Mouse (Mus musculus): ENCODE measurements around the gene Serpine1.

The Serpine1 gene

GRCm38 (mm10) chr5:137096037-137096436 is 24.0 kb upstream of the Serpine1 start:
- peak; percentile 40 to 71 for DNase-seq (ENCODE audit: low spot score in 2 of 2)

DNA sequence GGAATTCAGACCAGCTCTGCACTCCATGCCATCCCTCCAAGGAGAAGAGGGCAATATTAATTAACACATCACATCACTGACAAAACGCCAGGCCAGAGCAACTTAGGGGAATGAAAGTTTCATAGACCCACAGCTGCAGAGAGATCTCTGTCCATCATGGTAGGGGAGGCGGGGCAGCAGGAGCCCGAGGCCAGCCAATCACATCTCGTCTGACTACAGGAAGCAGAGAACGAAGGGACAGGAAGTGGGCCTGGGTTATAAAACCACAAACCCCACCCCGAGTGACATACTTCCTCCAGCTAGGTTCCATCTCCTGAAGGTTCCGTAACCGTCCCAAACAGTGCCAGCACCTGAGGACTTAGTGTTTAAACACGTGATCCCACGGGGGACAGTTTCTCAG is 23.1 kb upstream of the Serpine1 start:
- no peak for DNase-seq (ENCODE audit: low spot score in 2 of 2)

- no peak for DNase-seq (ENCODE audit: low spot score in 2 of 2)
These were observed 21.7 kb upstream of the Serpine1 start for GRCm38 (mm10) chr5:137093720-137094119.

GRCm38 (mm10) chr5:137091560-137091959 is 19.5 kb upstream of the Serpine1 start:
- DNase-seq (ENCODE audit: low spot score in 2 of 2), result no peak

GRCm38 (mm10) chr5:137090870-137091269 is 18.8 kb upstream of the Serpine1 start:
- no peak for DNase-seq (ENCODE audit: low spot score in 2 of 2)

DNA sequence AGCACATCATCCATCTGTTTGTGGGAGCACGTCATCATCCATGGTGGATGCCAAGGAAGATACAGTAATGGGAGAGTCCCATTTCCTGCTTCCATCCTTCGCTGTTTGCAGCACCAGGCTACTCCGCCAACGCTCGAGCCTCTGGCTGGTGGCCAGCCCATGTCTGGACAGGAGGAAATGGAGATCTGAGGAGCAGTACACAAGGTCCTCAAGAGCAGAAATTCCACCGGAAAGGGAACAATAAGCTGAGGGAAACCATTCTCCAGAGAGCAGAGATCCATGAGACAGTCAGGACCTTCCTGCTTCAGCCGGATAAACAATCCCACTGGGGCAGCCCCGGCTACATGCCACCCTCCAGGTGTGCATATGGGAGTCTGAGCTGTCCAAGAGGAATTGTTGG is 15.3 kb upstream of the Serpine1 start:
- DNase-seq (ENCODE audit: low spot score in 2 of 2), result no peak

GRCm38 (mm10) chr5:137085731-137086130 is 13.7 kb upstream of the Serpine1 start:
- DNase-seq (ENCODE audit: low spot score in 2 of 2), result no peak

DNA sequence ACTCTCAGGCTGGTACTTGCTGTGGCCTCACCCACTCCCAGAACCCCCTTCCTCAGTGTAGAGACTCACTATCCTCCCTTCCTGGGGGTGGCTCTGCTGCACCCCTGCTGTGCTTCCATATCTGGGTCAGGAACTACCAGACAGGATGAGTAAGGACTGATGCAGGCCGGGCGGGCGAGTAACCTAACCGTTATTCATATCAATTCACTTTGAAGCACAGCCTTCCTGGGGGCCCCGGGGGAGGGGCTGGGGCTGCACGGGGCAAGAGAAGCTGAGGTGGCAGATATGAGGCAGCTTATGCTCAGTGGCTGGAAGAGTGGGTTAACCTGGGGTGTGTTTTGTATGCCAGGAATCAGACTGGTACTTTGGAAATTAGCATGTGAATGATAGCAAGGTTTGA is 13.0 kb upstream of the Serpine1 start:
- no peak for DNase-seq (ENCODE audit: low spot score in 2 of 2)

DNA sequence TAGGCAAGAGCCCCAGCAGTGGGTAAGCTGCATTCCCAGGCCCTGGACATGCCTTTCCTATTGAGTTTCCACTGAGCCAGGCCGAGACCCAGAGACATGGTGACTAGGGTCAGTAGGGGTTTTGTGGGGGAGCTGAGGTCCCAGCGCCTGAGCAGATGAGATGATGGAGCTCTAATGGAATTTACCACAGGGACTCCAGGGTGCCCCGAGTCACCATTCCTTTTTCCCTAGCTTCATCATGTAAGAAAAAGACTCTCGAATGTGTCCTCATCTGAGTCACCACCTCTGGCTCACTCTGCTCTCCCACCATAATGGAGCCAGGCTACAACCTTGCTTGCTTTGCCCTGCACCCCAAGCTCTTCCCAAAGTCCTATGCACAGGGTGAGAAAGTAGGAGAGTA is 11.0 kb upstream of the Serpine1 start:
- DNase-seq (ENCODE audit: low spot score in 2 of 2), result no peak

- no peak for DNase-seq (ENCODE audit: low spot score in 2 of 2)
These were observed 7.8 kb upstream of the Serpine1 start for GRCm38 (mm10) chr5:137079849-137080248.

GRCm38 (mm10) chr5:137078616-137079015 is 6.5 kb upstream of the Serpine1 start:
- DNase-seq (ENCODE audit: low spot score in 2 of 2), result no peak

- no peak for DNase-seq (ENCODE audit: low spot score in 2 of 2)
These were observed 6.0 kb upstream of the Serpine1 start for GRCm38 (mm10) chr5:137078041-137078440.

- DNase-seq (ENCODE audit: low spot score in 2 of 2), result no peak
These were observed 5.1 kb upstream of the Serpine1 start for GRCm38 (mm10) chr5:137077187-137077586.

DNA sequence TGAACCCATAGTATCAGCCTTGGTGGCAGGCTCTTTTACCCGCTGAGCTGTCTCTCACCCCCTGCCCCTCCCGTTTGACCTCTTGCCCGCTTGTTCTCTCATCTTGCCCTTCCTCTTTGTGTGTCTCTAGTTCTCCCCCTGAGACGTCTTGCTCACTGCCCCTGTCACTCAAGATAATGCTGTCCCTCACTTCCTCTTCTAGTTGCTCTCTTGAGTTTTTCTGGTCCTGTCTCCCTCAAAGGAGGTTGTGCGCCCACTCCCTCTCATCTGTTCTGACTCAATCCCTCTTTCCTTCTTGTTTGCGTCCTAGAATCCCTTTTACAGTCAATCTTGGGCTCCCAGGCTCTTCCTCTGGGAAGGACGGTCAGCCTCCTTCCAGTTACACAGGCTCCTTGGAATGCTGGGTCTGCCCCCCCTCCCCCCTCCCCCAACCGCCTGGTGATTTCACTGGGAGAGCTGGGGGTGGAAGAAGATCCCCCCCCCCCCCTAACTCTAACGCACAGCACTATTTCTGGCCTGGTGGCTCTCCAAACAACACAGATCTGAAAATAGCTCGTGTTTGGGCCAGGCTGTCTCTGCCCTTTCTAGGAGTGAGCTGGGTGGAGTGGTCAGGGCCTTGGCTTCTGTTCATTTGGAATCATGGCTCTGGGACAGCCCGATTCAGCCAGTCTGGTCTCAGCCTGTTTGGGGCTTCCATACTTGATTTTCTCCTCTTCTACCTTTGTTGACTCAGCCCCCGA is 4.3 kb upstream of the Serpine1 start:
- no peak for DNase-seq (ENCODE audit: low spot score in 2 of 2)

- no peak for DNase-seq (ENCODE audit: low spot score in 2 of 2)
These were observed 3.7 kb upstream of the Serpine1 start for GRCm38 (mm10) chr5:137075726-137076125.

DNA sequence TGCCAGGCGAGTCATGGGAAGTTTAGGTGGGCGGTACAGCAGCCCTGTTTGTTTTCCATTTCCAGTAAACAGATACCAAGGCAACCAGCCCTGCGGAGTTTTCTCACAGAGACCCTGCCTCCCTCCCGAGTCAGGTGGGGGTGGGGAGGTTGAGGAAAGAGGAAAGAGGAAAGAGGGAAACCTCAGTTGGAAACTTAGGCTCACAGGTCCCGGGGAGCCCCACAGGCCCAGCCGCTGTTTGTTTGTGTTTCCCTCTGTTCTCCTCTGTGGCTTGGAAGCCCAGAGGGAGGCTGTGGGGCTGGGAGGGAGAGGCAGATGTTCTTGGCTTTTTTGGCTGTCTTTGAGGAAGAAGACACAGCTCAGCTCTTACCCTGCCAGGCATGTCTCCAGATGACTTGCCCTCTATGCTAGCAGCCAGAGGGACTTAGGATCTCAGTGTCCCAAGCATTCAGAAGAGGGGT is 2.2 kb upstream of the Serpine1 start:
- DNase-seq (ENCODE audit: low spot score in 2 of 2), result no peak

DNA sequence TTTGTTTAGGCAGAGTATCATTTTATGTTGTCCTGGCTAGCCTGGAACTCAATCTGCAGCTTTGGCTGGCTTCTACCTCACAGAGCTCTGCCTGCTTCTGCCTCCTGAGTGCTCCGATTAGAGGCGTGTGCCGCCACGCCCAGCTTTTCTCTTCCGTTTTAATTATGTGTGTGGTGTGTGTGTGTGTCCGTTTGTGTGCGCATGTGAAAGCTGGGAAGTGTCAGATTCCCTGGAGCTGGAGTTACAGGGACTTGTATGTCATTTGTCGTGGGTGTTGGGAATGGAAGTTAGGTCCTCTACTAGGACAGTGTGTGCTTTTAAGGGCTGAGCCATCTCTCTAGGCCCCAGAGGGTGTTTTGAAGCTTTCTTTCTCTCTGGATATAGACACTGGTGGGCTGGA is 1.1 kb upstream of the Serpine1 start:
- no peak for DNase-seq (ENCODE audit: low spot score in 2 of 2)

DNA sequence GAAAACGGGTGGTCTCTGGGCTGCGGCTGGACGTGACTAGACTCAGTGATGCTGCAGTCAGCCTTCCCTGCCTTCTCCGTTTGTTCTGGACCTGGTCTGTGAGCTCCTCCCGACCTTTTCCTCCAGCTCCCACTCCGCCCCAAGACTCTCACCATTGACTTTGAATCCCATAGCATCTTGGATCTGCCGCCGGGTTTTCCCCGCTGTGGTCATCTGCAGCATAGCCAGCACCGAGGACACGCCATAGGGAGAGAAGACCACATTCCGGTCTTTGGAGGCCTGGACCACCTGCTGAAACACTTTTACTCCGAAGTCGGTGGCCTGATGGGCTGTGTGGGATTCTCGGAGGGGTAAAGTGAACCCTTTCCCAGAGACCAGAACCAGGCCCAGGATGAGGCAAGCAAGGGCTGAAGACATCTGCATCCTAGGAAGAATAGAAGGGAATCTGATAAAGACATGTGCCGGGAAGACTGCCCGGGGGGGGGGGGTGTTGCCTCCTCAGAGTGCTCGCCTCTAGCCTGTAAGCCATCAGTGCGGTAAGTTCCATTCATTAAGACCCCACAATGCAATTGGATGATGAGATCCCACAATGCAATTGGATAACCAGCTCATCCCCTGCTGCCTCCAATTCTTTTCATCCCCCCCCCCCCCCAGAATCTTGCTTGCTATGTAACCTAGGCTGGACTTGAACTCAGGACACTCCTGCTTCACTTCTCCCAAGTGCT is 1.0 kb downstream of the Serpine1 start:
- DNase-seq (ENCODE audit: low spot score in 2 of 2), result no peak

- DNase-seq (ENCODE audit: low spot score in 2 of 2), result no peak
These were observed 3.4 kb downstream of the Serpine1 start for GRCm38 (mm10) chr5:137068711-137069110.

GRCm38 (mm10) chr5:137065923-137066322 is 6.1 kb downstream of the Serpine1 start:
- DNase-seq (ENCODE audit: low spot score in 2 of 2), result no peak

DNA sequence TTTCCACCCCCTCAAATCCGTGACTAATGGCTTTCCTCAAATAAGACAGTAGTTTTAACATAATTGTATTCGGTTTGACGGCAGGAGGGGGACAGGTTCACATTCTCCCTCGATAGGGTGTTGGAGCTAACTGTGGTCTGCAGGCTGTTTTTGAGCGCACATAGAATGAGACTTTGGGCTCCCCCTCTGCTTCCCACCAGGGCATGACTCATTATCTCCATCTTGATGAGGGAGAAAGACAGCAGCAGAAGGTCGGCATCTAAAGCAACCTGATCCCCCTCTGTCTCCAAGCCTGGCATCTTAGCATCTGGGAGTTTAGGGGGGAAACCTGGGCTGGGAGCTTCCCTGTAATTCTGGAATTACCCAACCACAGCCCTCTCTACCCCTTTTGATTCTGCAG is 6.6 kb downstream of the Serpine1 start:
- DNase-seq (ENCODE audit: low spot score in 2 of 2), result no peak

DNA sequence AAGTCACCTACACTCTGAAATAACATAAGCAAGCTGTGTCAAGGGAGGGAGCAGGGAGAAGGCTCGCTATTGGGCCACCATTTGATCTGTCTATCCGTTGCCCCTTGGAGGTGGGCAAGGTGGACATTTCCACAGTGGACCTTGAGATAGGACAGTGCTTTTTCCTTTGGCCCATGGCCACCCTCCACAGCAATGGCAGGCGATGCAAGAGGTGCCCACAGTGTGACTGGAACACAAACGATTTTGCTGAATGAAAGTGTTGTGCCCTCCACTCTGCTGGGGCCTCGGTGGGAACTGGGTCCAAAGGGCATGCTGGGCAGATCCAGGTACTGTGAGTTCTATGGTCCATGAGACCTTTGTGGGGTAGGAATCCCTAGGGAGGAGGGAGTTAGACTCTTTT is 9.5 kb downstream of the Serpine1 start:
- no peak for DNase-seq (ENCODE audit: low spot score in 2 of 2)

DNA sequence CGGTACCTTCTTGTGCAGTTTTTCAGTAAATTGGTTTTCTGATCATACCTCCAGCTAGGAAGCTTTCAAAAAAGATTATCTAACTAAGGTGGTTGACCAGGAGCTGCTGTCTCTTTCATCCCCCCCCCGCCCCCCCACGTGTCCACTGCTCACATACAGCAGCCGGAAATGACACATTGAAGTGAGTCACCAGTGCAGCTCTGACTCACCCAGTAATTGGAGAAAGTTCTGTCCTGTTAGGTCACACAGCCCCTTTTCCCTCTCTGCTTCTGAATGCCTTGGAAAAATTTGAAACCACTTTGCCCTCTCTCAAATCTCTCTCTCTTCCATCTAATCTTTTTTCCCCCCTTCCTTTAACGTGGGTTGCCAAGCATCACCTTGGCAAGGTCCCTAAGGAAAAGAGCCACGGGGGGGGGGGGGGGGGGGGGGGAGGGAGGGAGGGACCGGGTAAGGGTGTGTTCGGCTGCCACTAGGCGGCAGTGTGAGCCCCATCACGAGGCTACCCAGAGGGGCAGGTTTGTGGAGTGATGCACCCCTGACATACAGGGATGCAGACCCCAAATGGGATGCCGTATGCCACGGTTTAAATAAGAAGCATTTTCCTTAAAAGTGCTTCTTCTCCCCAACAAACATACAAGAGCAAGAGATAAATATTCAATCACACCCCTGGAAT is 10.1 kb downstream of the Serpine1 start:
- DNase-seq (ENCODE audit: low spot score in 2 of 2), result peak; percentile 29 to 50

Measured in frontal cortex, postnatal 36 days (tissue).